24 mouse cellular contexts compared by ENCODE assay signal in genomic region chr1:188008476-188008875, GRCm38 (mm10).
A peak's percentile ranks its signal among the peaks of the same experiment; 100 is the strongest.
DNase-seq lines count a peak whose midpoint lies in the region; ATAC-seq and TF ChIP-seq lines count a peak whose summit lies in the region.
"Had no signal": no experiment of that assay in that cellular context is flagged by ENCODE, and none has a peak within 500 bp of the region (broad histone marks: within the 10 kb centered on the region; RNA-seq: fewer than 3 reads in every experiment).

No protein-coding gene starts in this region.

- no peak for TF ChIP-seq CTCF in midbrain, postnatal 0 days (IDR thresholded peaks at IDR 0.05)
- TF ChIP-seq CTCF in brain, embryonic 14.5 days (IDR thresholded peaks at IDR 0.05; ENCODE audit: borderline replicate concordance, extremely low read depth, insufficient read depth, insufficient read length), result no peak

- DNase-seq in heart, adult 8-10 months (ENCODE audit: low spot score), result no peak
- DNase-seq in heart, adult 18-20 months, result no peak
- DNase-seq in midbrain, embryonic 11.5 days (ENCODE audit: low spot score, missing footprints), result peak; percentile 65
- DNase-seq in midbrain, postnatal 0 days (ENCODE audit: low spot score), result no peak
- peak; percentile 40 for DNase-seq in brain, embryonic 14.5 days (ENCODE audit: low read depth)
- DNase-seq: adrenal gland, adult 2 months; adrenal gland, postnatal 25 days; cerebellum, adult 11 months; cerebellum, adult 8-10 months; cerebellum, postnatal 14 days; embryo, embryonic 11 days; gastrocnemius, adult 2 months; gastrocnemius, postnatal 25 days; kidney, adult 18-20 months had no signal

- no peak for ATAC-seq in heart, embryonic 11.5 days (replicated peaks; ENCODE audit: insufficient number of reproducible peaks, low FRiP score, low TSS enrichment)
- ATAC-seq in heart, embryonic 15.5 days (replicated peaks; ENCODE audit: insufficient number of reproducible peaks, insufficient read depth, low FRiP score, low read depth), result no peak
- no peak for ATAC-seq in midbrain, embryonic 11.5 days (ENCODE audit: low FRiP score)
- ATAC-seq in midbrain, postnatal 0 days (ENCODE audit: low FRiP score), result no peak
- ATAC-seq: forebrain, embryonic 14.5 days; intestine, embryonic 15.5 days; Patski had no signal

- WGBS in heart, embryonic 11.5 days (ENCODE audit: insufficient replicate concordance), result 42% methylated on average over 13 of the region's 13 CpGs
- WGBS in heart, embryonic 15.5 days, result 55% methylated on average over 13 of the region's 13 CpGs
- 76% methylated on average over 13 of the region's 13 CpGs for WGBS in midbrain, embryonic 11.5 days
- 67% methylated on average over 13 of the region's 13 CpGs for WGBS in midbrain, postnatal 0 days

- H3K27me3 ChIP-seq in heart, embryonic 11.5 days (ENCODE audit: control insufficient read depth, insufficient read depth, low read length), result no peaks in the 10 kb centered on the region
- H3K27me3 ChIP-seq in heart, embryonic 15.5 days, result no peaks in the 10 kb centered on the region
- H3K27me3 ChIP-seq in midbrain, embryonic 11.5 days (ENCODE audit: control insufficient read depth, insufficient read depth, low read length), result no peaks in the 10 kb centered on the region
- no peaks in the 10 kb centered on the region for H3K27me3 ChIP-seq in midbrain, postnatal 0 days (ENCODE audit: insufficient read depth, low read length)
- H3K27me3 ChIP-seq: CH12.LX; hindbrain, embryonic 13.5 days; intestine, embryonic 15.5 days had no signal

- no peak overlapping the region for H3K4me3 ChIP-seq in heart, embryonic 11.5 days (ENCODE audit: low read depth, low read length)
- no peak overlapping the region for H3K4me3 ChIP-seq in heart, embryonic 15.5 days
- no peak overlapping the region for H3K4me3 ChIP-seq in midbrain, embryonic 11.5 days (ENCODE audit: low read depth, low read length)
- no peak overlapping the region for H3K4me3 ChIP-seq in midbrain, postnatal 0 days (ENCODE audit: low read depth, low read length)
- H3K4me3 ChIP-seq: embryonic facial prominence, embryonic 15.5 days; erythroblast, embryonic 14.5 days; forebrain, embryonic 10.5 days; gastrocnemius, adult 2 months; hindbrain, embryonic 13.5 days; intestine, embryonic 15.5 days had no signal

- peaks cover 27% of the 10 kb centered on the region for H3K4me1 ChIP-seq in heart, embryonic 11.5 days (ENCODE audit: control insufficient read depth, insufficient read depth, low read length)
- peaks cover 35% of the 10 kb centered on the region for H3K4me1 ChIP-seq in heart, embryonic 15.5 days (replicated peaks)
- H3K4me1 ChIP-seq in midbrain, embryonic 11.5 days (ENCODE audit: control insufficient read depth, insufficient read depth, low read length), result 0 out of 2 replicates have a peak, but pooled peaks cover 2% of the 10 kb centered on the region
- no peaks in the 10 kb centered on the region for H3K4me1 ChIP-seq in midbrain, postnatal 0 days (ENCODE audit: insufficient read depth, low read length)
- H3K4me1 ChIP-seq: embryonic facial prominence, embryonic 15.5 days; intestine, embryonic 15.5 days had no signal

- no peaks in the 10 kb centered on the region for H3K36me3 ChIP-seq in heart, embryonic 11.5 days (ENCODE audit: control insufficient read depth, insufficient read depth, low read length)
- H3K36me3 ChIP-seq in heart, embryonic 15.5 days, result no peaks in the 10 kb centered on the region
- H3K36me3 ChIP-seq in midbrain, embryonic 11.5 days (ENCODE audit: control insufficient read depth, insufficient read depth, low read length), result no peaks in the 10 kb centered on the region
- H3K36me3 ChIP-seq in midbrain, postnatal 0 days (ENCODE audit: insufficient read depth, low read length), result no peaks in the 10 kb centered on the region
- H3K36me3 ChIP-seq: embryonic facial prominence, embryonic 15.5 days; forebrain, embryonic 10.5 days; hindbrain, embryonic 13.5 days; intestine, embryonic 15.5 days had no signal

- H3K9ac ChIP-seq in heart, embryonic 11.5 days (ENCODE audit: low read depth, low read length), result peak overlapping the region; percentile 23; the same call in 1 of the 2 replicates
- H3K9ac ChIP-seq in heart, embryonic 15.5 days, result no peak overlapping the region
- no peak overlapping the region for H3K9ac ChIP-seq in midbrain, embryonic 11.5 days (ENCODE audit: low read length)
- no peak overlapping the region for H3K9ac ChIP-seq in midbrain, postnatal 0 days (replicated peaks; ENCODE audit: low read length, poor library complexity, severe bottlenecking)
- H3K9ac ChIP-seq: embryonic facial prominence, embryonic 15.5 days; hindbrain, embryonic 13.5 days; intestine, embryonic 15.5 days had no signal

- H3K27ac ChIP-seq in heart, embryonic 11.5 days (ENCODE audit: low read depth, low read length), result no peak overlapping the region
- peak overlapping the region; percentile 34; the same call in 1 of the 2 replicates for H3K27ac ChIP-seq in heart, embryonic 15.5 days
- H3K27ac ChIP-seq in midbrain, embryonic 11.5 days (ENCODE audit: low read depth, low read length), result no peak overlapping the region
- no peak overlapping the region for H3K27ac ChIP-seq in midbrain, postnatal 0 days (ENCODE audit: low read depth, low read length)
- H3K27ac ChIP-seq: embryonic facial prominence, embryonic 15.5 days; forebrain, embryonic 10.5 days; gastrocnemius, adult 2 months; hindbrain, embryonic 13.5 days; intestine, embryonic 15.5 days had no signal

- no peaks in the 10 kb centered on the region for H3K9me3 ChIP-seq in heart, embryonic 11.5 days (replicated peaks; ENCODE audit: control insufficient read depth, low read length)
- H3K9me3 ChIP-seq in heart, embryonic 15.5 days (replicated peaks), result no peaks in the 10 kb centered on the region
- no peaks in the 10 kb centered on the region for H3K9me3 ChIP-seq in midbrain, embryonic 11.5 days (ENCODE audit: control insufficient read depth, low read length)
- H3K9me3 ChIP-seq in midbrain, postnatal 0 days (ENCODE audit: low read length), result no peaks in the 10 kb centered on the region
- H3K9me3 ChIP-seq: embryonic facial prominence, embryonic 15.5 days; forebrain, embryonic 10.5 days; hindbrain, embryonic 13.5 days; intestine, embryonic 15.5 days had no signal

- H3K4me2 ChIP-seq in heart, embryonic 11.5 days, result peak overlapping the region; percentile 66
- peak overlapping the region; percentile 57 for H3K4me2 ChIP-seq in heart, embryonic 15.5 days
- no peak overlapping the region for H3K4me2 ChIP-seq in midbrain, embryonic 11.5 days
- H3K4me2 ChIP-seq in midbrain, postnatal 0 days (ENCODE audit: low read depth, low read length, poor library complexity, severe bottlenecking), result no peak overlapping the region
- H3K4me2 ChIP-seq: embryonic facial prominence, embryonic 15.5 days; hindbrain, embryonic 13.5 days; intestine, embryonic 15.5 days had no signal

- no peak for TF ChIP-seq POLR2A in brain, embryonic 14.5 days (IDR thresholded peaks at IDR 0.05; ENCODE audit: borderline replicate concordance, extremely low read depth, insufficient read depth, insufficient read length, poor library complexity, severe bottlenecking)

Comparison
In these comparisons a context has a peak if more than half of its experiments do, and no peak if none do; other contexts are left out.
1. DNase-seq: peak in midbrain, embryonic 11.5 days (single experiment) and brain, embryonic 14.5 days (single experiment); none in heart, adult 8-10 months (single experiment), heart, adult 18-20 months (0 of 2) and midbrain, postnatal 0 days (single experiment).
2. H3K4me2 ChIP-seq: peak in heart, embryonic 11.5 days (single experiment) and heart, embryonic 15.5 days (single experiment); none in midbrain, embryonic 11.5 days (single experiment) and midbrain, postnatal 0 days (single experiment).